Mouse (Mus musculus): ENCODE results near the gene Atp6v1g2.

Atp6v1g2 gene

DNA sequence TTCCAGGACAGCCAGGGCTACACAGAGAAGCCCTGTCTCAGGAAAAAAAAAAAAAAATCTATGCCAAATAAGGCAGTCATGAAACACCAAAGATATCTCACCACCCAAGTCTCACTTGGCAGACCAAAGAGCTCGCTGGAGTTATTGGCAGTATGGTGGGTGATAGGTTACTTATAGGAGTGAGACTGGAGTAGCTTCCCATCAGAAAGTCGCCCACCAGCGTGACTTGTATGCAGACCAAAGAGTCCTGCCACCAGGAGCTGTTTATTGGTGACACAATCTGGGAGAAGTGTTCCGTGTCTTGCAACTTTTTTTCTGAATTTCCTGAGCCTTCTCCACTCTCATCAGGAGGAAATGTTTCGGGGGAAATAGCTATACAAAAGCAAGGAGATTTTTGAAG is 6.2 kb downstream of the Atp6v1g2 start:
- no peak for DNase-seq (ENCODE audit: low spot score)

DNA sequence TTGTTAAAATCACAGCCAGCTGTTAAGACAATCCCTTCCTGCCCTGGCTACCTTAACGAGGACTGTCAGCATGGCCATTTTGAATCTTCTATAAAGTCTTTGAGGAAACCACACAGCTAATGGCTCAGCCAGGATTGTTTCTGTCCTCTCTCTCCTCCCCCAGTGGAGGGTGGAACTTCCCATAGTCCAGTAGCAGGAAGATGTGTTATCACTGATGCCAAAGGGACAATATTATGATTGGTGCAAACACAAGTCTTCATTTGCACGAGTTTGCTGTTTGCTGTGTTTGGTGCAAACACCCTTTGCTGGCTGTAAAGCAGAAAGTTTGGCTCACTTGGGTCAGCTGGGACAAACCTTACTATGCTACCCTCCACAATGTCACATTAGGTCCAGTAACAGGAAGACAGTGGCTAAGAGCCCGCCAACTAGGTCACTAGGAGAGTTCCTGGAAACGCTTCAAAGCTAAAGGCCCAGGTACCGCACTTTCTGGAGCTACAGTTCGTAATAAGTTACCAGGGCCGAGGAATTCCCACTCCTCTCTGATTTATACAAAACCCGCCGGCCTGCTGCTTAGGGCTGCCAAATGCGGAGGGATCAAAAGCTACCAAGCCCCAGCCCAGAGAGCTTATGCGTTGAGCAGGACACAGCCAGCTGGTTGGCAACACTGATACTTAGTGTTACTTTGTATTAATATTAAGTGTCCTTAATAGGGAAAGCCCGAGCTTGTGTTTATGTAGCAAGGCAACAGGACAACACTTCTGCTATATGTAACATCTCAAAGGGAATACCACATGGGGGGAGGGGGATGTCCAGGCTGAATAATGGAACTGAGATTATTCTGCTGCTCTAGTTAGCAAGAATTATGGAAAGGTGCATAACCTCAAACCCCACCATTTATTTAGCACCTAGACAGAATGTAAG is 7.2 kb downstream of the Atp6v1g2 start:
- DNase-seq (ENCODE audit: low spot score), result no peak

DNA sequence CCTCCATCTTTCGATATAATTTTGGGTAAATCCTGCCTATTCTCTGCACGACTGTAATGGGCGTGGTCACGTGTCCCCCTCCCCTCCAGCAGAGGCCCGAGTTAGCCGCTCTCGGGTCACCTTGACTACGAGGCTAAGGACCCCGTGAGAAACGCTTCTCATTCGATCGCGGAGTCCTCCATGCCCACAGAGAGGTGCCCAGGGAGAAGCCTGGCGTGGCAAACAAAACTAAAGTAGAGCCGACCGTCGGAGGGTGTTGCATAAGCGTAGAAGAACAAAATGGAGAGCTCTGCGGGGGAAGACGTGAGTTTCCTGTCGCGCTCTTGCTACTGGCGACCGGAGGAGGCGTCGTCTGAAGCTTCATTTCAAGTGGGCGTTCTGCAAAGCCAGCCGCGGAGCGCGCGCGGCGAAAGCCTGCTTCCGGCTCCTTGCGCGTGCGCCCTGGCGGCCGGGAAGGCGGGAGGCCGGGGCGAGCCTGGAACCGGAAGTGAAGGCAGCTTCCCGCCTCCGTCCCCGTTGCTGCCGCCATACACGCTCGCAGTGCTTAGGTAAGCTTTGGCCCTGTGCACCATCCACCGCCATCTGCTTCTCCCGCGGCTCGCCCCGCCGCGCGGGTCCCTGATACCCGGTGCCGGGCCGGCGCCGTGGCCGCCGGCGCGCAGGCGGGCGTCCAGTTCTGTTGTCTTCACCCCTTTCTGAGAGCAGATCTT is 8.0 kb downstream of the Atp6v1g2 start, which contains the start of gene Ddx39b:
TSS of gene Ddx39b (plus strand) at position 442 of the 710 bp plus-strand sequence.
- peak; percentile 97 for DNase-seq (ENCODE audit: low spot score)

DNA sequence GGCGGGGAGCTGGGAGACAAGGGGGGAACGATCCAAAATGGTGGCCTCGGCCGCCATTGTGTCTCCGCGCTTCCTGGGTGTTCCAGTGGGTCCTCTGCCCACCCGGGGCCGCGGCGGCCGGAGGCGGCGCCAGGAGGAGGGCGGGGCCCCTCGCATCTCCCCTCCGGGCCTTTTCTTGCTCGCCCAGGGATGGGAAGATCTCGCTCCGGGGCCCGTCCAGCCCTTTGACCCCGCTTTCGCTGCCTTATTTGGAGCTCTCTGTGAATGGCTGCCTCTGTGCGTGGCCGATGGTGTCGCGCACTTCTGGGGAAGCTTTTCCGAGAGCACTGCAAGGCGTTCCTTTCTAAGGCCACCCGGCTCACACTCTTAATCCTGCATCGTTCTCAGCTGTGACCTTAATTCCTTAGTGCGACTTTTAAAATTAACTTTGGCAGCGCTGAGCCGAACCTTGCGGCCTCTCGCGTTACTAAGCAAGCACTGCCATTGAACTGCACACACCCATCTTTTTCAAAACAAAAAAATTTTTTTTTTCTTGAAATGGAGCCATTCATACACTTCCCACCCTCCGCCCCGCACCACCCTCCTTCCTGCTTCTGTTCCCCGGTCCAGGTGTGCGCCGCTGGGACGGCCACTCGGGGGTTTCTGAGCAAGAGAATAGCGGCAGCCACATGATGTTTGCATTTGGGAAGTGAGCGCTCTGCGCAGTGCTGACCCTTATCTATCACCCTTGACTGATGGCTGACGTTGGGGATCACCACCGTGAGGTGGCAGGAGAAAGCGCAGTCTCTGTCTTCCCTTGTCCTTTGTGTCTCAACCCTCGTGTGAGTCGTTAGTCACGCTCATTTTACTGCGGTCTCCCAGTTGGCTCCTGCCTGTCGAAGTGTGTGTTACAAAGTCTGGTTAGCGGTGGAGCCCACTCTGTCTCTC is 8.8 kb downstream of the Atp6v1g2 start:
- DNase-seq (ENCODE audit: low spot score), result peak; percentile 84

DNA sequence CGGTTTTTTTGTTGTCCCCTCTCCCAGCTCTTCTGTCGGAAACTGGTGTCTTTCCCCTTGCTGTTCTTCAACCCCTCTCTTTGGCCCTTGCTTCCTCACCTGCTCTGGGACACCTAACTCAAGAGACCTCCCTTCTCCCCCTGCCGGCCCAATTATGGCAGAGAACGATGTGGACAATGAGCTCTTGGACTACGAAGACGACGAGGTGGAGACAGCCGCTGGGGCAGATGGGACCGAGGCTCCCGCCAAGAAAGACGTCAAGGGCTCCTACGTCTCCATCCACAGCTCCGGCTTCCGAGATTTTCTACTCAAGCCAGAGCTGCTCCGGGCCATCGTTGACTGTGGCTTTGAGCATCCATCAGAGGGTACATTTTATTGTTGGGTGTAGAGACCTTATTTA is 9.6 kb downstream of the Atp6v1g2 start:
- no peak for DNase-seq (ENCODE audit: low spot score)

DNA sequence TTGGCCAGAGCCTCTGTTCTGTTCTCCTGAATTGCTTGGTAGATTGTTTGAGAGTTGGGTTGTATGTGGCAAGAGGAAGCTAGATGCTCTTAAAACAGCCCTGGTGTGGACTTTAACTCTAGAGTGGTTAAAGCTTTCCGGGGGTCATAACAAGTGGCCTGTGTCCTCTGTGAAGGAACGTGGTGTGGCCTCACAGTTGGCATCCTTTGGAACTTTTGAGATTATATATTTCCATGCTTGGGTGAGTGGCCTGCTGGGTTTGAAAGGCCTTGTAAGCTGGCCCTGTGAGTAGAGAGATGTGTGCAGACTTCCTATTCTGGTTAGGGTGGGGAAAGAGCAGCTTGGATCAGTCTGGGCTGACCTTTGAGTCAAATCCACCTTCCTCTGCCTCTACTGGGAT is 11.5 kb downstream of the Atp6v1g2 start:
- no peak for DNase-seq (ENCODE audit: low spot score)

DNA sequence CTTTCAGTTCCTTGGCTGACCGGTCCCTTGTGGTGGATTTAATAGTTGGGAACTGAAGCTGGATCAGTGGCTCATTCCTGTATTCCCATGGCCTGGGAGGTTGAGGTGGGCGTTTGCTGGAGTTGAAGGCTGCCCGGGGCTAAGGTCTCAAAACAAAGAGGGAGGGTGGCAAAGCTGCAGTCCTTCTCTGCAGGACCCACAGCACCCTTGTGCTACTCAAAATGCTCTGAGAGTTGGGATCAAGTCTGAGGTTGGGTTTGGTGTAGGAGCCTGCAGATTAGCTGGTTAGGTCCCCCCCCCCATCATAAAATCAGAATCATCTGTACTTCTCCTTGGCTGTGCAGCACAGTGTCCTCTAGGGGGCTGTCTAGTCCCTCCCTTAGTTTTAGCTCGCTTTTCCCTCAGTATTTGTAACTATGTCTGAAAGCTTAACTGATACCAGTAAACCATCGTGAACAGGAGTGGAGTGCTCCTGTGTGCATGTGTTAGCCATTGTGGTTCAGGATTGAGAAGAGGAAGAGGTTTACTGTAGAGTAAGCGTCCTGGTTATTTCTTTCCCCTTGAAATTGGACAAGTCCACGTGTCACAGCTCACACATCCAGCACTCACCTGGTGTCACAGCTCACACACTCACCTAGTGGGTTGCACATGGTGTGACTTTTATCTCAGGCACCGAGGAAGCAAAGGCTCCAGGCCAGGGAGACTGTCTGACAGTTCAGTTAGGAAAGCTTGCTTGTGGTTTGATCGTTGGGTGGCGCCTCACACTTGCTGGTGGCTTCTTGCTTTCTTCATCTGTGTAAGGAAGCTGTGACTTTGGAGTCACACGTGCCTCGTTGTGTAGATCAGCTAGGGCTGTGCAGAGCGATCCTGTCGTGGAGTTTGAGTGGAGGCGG is 12.5 kb downstream of the Atp6v1g2 start:
- DNase-seq (ENCODE audit: low spot score), result no peak

DNA sequence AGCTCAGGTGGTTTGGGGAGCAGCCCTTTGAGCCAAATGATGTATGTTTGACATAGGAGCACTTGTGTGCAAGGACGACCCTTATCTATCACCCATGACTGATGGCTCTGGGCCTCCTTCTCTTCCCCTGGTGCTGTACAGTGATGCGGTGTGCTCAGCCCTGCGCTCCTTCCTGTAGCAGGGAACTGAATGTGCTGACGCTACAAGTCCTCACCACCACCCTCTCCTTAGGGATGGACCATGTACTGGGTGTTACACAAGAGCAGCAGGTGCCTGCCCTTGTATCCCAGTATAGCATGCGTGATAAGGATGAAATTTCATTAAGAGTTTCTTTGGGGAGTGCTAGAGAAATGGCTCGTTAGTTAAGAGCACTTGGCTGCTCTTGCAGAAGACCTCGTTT is 13.7 kb downstream of the Atp6v1g2 start:
- DNase-seq (ENCODE audit: low spot score), result no peak

DNA sequence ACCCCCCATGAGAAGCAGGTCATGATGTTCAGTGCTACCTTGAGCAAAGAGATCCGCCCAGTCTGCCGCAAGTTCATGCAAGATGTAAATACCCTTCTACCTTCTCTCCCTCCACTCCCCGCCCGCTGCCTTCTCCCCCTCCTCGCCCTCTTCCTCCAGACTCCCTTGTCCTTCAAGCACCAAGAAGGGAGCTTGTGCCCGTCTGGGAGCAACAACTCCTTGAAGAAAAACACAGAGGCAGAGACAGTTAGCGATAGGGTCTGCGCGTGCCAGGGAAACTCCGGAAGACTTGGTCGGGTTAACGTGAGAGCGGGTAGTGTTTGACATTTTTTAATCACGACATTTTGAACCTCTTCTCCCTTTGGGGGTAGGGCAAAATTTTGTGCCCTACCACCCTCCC is 15.5 kb downstream of the Atp6v1g2 start:
- DNase-seq (ENCODE audit: low spot score), result no peak

DNA sequence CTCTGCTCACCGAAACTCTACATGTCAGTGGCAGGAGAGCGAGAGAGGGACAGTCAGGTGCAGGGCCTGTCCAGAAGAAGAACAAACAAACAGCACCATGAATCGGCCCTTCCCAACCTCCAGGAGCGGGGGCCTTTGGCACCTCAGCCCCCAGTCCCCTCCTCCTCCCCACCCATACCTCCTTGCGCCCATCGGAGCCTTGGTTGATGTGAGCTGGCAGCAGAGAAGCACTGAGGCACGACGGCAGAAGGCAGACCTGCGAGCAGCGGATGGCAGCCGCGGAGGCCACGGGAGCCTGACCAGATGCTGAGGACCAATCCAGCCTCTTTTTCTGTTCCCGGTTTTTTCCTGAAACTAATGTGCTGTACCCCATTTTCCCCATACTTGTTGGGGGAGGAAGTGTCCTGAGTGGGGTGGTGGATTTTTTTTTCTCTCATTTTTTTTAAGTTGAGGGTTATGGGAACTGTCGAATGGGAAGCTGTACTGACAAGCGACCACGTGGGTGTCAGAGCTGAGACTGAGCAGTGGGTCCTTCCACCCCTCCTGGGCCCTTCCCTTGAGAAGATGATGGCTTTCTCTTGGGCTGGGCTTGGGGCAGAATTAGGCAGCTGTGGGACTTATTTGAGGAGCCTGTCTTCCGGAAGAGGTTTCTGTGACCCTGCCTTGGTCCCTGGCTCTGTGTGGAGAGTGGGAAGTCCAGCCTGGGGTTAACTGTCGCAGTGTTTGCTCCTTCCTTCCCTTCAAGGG is 16.2 kb downstream of the Atp6v1g2 start:
- DNase-seq (ENCODE audit: low spot score), result no peak

DNA sequence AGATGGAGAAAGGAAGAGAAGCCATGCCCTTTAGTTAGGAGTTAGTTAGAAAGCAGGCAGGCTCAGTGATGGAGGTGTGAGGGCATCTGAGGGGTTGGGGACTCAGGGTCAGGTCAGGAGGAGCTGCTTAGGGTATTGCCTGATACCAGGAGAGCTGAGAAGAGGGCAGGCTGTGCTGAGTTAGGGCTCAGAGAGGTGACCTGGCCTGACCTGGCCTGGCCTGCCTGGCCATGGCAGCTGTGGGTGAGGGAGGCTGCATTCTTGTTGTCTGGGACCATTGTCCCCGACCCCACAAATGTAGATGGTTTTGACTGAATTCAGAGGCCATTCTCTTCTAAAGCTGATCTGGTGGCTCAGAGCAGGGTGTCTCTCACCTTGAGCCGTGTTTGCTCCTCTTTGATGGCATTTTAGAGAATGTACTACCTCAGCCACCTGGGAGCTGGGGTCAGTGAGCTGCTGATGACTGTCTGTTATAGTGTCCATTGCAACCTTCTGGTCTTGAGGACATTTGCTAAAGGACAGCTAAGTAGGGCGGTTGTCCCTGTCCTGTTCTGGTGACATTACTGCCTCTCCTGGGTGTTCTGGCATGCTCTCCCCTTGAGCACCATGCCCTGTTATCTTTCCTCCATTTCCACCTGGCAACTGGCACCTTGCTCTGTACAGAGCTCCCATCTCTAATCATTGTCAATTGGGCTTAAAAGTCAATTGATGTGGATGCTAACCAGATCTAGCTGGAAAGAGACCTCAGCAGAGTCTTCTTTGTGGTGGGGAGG is 17.1 kb downstream of the Atp6v1g2 start:
- no peak for DNase-seq (ENCODE audit: low spot score)

DNA sequence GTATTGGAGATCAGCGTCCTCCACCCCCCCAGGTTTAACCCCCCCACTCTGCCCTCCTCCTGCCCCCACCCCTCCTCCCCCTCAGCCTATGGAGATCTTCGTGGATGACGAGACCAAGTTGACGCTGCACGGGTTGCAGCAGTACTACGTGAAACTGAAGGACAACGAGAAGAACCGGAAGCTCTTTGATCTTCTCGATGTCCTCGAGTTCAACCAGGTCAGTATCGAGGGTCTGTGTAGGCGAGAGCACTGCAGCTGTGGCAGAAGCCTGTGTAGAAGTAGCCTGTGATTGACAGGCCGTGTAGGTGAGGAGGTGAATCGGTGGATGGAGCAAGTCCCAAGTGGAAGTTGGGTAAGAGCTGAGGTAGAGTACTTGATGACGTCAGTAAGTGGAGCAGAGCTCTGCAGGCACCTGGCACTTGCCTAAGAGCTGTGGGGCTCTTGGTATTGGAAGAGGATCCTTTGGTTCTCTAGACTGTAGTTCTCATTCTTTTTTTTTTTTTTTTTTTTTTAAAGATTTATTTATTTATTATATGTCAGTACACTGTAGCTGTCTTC is 17.8 kb downstream of the Atp6v1g2 start:
- DNase-seq (ENCODE audit: low spot score), result no peak

DNA sequence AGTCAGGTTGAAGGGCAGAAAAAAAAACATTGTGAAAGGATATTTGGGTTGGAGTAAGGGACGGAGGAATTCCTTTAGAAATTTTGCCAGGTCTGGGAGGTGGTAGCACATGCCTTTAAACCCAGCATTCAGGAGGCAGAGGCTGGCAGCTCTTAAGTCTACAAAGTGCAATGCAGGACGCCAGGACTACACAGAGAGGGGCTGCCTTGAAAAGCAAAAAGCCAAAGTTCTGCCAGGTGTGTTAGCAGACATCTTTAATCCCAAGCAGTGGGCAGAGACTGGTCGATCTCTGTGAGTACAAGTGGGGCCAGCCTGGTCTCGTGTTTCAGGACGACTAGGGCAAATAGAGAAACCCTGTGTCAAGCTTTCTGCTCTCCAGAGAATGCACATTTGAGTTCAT is 18.5 kb downstream of the Atp6v1g2 start:
- no peak for DNase-seq (ENCODE audit: low spot score)

DNA sequence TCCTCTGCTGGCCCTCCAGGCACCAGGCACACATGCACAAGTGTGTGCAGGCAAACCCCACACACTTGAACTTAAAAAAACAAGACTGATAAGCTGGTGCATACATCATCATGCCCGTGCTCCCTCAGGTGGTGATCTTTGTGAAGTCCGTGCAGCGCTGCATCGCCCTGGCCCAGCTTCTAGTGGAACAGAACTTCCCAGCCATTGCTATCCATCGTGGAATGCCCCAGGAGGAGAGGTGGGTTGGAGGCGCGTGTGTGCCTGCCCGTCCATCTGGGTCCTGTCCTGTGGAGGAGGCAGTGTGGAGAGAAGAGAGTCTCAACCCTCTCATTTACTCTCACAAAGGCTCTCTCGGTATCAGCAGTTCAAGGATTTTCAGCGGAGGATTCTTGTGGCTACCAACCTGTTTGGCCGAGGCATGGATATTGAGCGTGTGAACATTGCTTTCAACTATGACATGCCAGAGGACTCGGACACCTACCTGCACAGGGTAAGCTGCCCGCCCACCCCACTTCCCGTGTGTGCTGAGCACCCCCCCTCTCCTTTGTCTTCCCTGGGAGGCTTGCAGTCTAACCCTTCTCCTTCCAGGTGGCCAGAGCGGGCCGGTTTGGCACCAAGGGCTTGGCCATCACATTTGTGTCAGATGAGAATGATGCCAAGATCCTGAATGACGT is 19.3 kb downstream of the Atp6v1g2 start:
- no peak for DNase-seq (ENCODE audit: low spot score)

DNA sequence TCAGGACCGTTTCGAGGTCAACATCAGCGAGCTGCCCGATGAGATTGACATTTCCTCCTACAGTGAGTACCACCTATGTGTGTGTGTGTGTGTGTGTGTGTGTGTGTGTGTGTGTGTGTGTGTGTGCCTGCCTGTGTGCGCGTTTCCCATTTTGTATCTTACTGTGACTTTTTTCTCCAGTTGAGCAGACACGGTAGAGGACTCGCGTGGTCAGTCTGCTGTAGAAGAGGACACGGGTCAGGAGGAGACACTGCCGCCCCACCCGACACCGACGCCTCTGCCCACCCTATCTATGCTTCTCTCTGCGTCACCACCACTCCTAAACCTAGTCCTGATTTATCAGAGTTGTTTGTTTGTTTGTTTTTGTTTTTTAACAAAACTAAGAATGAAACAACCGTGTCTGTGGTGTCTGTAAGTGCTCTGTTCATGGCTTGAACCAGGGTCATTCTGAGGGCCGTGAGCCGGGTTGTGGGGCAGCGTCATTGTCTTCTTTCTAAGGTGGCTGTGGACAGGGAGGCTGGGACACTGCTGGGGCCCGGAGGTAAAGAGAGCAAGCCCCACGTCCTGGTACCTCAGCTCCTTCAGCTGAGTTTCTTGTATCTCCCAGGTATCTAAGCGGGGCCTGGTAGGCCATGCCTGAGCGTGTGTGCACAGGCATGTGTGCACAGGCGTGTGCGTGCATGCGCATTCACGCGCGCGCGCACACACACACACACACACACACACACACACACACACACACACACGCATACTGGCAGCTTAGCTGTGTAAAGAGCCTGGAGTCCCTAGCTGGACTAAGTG is 20.0 kb downstream of the Atp6v1g2 start:
- no peak for DNase-seq (ENCODE audit: low spot score)

DNA sequence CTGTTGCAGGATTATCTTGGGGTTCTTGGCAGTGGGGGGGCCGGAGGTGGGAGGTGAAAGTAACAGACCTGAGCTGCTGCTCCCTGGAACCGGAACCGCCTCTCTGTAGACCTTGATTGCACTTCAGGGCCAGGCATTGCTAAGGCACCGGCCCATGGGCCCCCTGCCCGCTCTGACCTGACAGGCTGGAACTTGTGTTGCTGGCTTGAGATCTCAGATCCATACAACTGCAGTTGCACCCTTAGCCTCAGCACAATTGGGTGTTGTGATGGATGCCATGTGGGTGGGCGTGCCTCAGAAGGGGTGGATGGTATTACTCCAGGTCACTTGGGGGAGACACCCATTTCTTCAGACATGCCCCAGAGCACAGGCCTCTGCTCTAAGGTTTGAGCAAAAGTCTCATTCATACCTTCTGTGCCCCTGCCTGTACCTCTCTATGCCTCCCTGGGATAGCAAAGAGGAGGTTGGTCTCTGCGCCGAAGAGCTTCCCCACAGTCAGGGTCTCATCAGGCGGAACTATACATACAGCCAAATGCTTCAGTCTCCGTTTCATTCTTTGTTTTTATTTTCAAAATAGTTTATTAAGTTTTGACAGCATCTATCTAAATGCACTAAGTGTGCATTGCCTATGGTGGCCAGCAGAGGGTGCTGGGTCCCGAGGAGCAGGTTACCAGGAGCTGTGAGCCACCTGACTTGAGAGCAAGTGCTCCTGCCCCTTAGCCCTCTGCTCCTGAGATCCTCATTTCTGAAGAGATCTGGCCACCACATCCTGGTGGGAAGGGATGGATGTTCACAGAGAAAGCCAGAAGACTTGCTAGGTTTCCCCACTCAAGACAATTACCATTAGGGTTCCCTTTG is 21.0 kb downstream of the Atp6v1g2 start:
- DNase-seq (ENCODE audit: low spot score), result peak; percentile 70

DNA sequence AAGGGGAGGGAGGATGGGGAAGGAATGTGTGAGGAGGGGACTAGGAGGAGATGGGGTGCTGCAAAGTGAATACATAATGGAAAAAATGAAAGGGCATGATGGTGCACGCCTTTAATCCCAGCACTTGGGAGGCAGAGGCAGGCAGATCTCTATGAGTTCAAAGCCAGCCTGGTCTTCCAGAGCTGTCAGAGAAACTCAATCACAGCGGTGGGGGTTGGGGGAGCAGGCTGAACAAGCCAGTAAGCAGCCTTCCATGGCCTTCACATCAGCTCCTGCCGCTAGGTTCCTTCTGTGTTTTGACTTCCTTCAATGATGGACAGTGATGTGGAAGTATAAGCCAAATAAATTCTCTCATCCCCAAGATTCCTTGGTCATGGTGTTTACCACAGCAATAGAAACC is 21.8 kb downstream of the Atp6v1g2 start:
- no peak for DNase-seq (ENCODE audit: low spot score)

Data from embryo, embryonic 10 days (tissue).